Mouse (Mus musculus) small intestine, adult 2 months (tissue): Measurements from ENCODE around the gene Cacnb3. TPM values are rescaled to one million over a fixed set of nuclear protein-coding genes. Genes with fewer than 3 reads are reported as not detected.
A peak's percentile ranks its signal among the peaks of the same experiment; 100 is the strongest.

Source experiments
- H3K27ac ChIP-seq: fragments of 200-500 bp; 2 replicates; pipeline ENCODE4 v1.5.1; 2012; ENCODE audit warnings: low read depth, low read length, control low read depth, inconsistent platforms; ENCODE audit not compliant: insufficient read depth
- H3K27me3 ChIP-seq: fragments of 200-500 bp; 2 replicates; pipeline ENCODE4 v1.6.1; 2012; ENCODE audit warnings: mild to moderate bottlenecking, moderate library complexity, low read length, inconsistent platforms; ENCODE audit not compliant: control insufficient read depth, insufficient read depth
- H3K36me3 ChIP-seq: fragments of 200-500 bp; 2 replicates; pipeline ENCODE4 v1.6.1; 2012; ENCODE audit warnings: mild to moderate bottlenecking, low read length, control low read depth, inconsistent platforms; ENCODE audit not compliant: control insufficient read depth, insufficient read depth
- H3K4me1 ChIP-seq: fragments of 200-500 bp; 2 replicates; pipeline ENCODE4 v1.6.1; 2012; ENCODE audit warnings: low read length, inconsistent platforms, mixed read lengths; ENCODE audit not compliant: control insufficient read depth, insufficient read depth, insufficient read length
- H3K4me3 ChIP-seq: fragments of 200-500 bp; 2 replicates; pipeline ENCODE4 v1.5.1; 2012; ENCODE audit warnings: low read depth, mild to moderate bottlenecking, control low read depth, inconsistent platforms, low read length, moderate library complexity
- CTCF ChIP-seq: fragments of 200-500 bp; IDR thresholded peaks from 2 replicates; pipeline ENCODE4 v1.5.1; 2012; ENCODE audit warnings: low read depth, mild to moderate bottlenecking, control low read depth, inconsistent platforms, low read length, moderate library complexity, mixed read lengths; ENCODE audit not compliant: insufficient replicate concordance, insufficient read length; ENCODE audit errors: extremely low read depth
- POLR2A ChIP-seq: fragments of 200-500 bp; IDR thresholded peaks from 2 replicates; pipeline ENCODE4 v1.6.1; 2012; ENCODE audit warnings: low read depth, mild to moderate bottlenecking, control low read depth, inconsistent platforms, low read length, moderate library complexity
- WGBS: fragments of 180-500 bp; shearing (Covaris S2); methylation state at CpG from one replicate; pipeline ENCODE4 v1.1.7; 2018; 5-methylcytosine and 5-hydroxymethylcytosine counted together
- polyA plus RNA-seq: library from polyadenylated mRNA; depleted of rRNA; stranded (reverse); fragments of >200 nt; gene quantifications from 2 replicates; pipeline ENCODE4 v1.2.3, GENCODE M21; 2012

Gene Cacnb3
- polyA plus RNA-seq, 1 experiment, result 40.2 TPM

DNA sequence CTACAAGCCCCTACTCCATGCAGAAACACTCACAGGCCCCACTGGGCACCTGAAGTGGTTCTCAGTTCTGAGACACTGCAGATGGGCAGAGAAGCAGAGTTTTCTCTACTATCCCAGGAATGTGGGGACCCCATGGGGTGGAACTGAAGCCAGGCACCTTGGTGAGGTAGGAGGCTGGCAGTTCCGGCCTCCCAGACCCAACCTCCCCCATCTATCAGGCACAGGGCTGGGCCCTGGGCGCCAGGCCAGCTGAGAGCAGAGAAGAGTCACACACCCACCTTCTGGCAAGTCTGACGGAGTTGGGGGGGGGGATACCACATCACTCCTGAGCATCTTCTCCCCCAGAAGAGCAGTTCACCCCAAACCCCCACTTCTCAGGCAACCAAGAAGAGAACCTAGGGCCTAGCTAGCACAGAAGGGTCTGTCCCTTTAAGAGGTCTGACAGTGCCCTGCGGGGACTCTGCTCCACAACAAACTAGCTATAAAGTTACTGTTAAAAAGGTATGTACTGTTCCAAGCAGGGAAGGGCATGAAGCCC, 27.6 kb upstream of the Cacnb3 start:
- WGBS, result 24% methylated on average over 4 of the region's 4 CpGs
- TF ChIP-seq CTCF, result no peak
- TF ChIP-seq POLR2A, result no peak
- Histone ChIP-seq H3K4me3 (peak overlapping the region; percentile 65), H3K4me1 (peaks cover 27% of the 10 kb centered on the region), H3K36me3 (peaks cover 45% of the 10 kb centered on the region), H3K27ac (peak overlapping the region; percentile 85), H3K27me3 (no peaks in the 10 kb centered on the region)

GRCm38 (mm10) chr15:98604041-98604575, 26.5 kb upstream of the Cacnb3 start:
- H3K27ac ChIP-seq, result peak overlapping the region; percentile 85
- no peak for TF ChIP-seq CTCF
- TF ChIP-seq POLR2A, result no peak
- H3K27me3 ChIP-seq, result no peaks in the 10 kb centered on the region
- peak overlapping the region; percentile 65 for H3K4me3 ChIP-seq
- peaks cover 38% of the 10 kb centered on the region for H3K36me3 ChIP-seq
- WGBS, result 40% methylated on average over 24 of the region's 24 CpGs
- peaks cover 27% of the 10 kb centered on the region for H3K4me1 ChIP-seq

DNA sequence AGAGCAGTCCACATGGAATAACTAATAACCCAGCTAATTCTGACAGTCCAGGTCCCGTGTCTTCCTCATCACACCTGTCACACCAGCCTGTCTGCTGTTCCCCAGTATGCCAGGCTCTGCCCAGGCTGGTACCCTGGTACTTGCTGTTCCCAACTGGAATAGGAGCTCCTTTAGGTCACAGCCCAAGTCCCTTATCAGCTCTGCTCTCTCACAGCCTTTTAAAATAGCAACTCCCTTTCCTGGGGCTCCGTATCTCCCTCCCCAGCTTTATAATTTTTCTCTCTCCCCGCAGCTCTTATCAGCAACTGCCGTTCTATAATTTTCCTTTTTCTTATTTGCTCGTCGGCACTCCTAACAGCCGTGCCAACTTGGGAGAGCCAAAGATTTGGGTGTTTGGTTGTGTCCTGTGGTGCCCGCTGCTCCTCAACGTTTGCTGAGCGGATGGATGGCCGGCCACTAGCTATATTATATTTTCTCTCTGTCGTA, 24.5 kb upstream of the Cacnb3 start:
- H3K4me1 ChIP-seq, result peaks cover 19% of the 10 kb centered on the region
- H3K4me3 ChIP-seq, result peak overlapping the region; percentile 28
- H3K27ac ChIP-seq, result peak overlapping the region; percentile 94
- no peaks in the 10 kb centered on the region for H3K27me3 ChIP-seq
- peaks cover 21% of the 10 kb centered on the region for H3K36me3 ChIP-seq
- no peak for TF ChIP-seq CTCF
- TF ChIP-seq POLR2A, result no peak
- WGBS, result 32% methylated on average over 12 of the region's 12 CpGs

GRCm38 (mm10) chr15:98606739-98607138, 23.9 kb upstream of the Cacnb3 start:
- peak overlapping the region; percentile 28 for H3K4me3 ChIP-seq
- 31% methylated on average over 9 of the region's 9 CpGs for WGBS
- TF ChIP-seq POLR2A (peak; percentile 18; the same call in 1 of the 2 replicates), CTCF (no peak)

DNA sequence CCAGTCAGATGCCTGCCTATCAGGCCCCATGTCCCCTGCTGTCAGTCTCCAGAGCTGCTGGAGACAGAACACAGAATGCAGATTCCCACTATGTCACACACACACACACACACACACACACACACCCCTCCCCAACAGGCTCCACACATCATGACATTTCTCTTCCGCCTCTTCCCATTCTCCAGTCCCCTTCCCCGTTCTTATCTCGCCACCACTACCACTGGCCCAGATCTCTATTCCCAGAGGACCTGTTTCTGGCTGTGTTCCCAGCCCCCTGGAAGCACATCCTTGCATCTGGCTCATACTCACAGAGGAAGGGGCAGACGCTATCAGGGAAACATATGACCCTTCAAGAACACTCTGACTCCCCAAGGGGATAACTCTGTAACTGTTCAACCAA, 23.1 kb upstream of the Cacnb3 start:
- H3K4me1 ChIP-seq, result peaks cover 18% of the 10 kb centered on the region
- H3K27me3 ChIP-seq, result no peaks in the 10 kb centered on the region
- peaks cover 17% of the 10 kb centered on the region for H3K36me3 ChIP-seq
- TF ChIP-seq CTCF, result no peak
- no peak for TF ChIP-seq POLR2A
- WGBS, result 13% methylated on average over 4 of the region's 4 CpGs
- H3K27ac ChIP-seq, result peak overlapping the region; percentile 94
- peak overlapping the region; percentile 87 for H3K4me3 ChIP-seq

More at GRCm38 (mm10) chr15:98606739-98607138, 23.9 kb upstream of the Cacnb3 start:
- H3K27me3 ChIP-seq, result no peaks in the 10 kb centered on the region
- H3K27ac ChIP-seq, result peak overlapping the region; percentile 94
- peaks cover 17% of the 10 kb centered on the region for H3K36me3 ChIP-seq
- peaks cover 18% of the 10 kb centered on the region for H3K4me1 ChIP-seq

GRCm38 (mm10) chr15:98608058-98608783, 22.4 kb upstream of the Cacnb3 start:
- Histone ChIP-seq H3K4me1 (peaks cover 18% of the 10 kb centered on the region), H3K27ac (peak overlapping the region; percentile 94), H3K4me3 (peak overlapping the region; percentile 87), H3K36me3 (peaks cover 15% of the 10 kb centered on the region), H3K27me3 (no peaks in the 10 kb centered on the region)
- TF ChIP-seq POLR2A, result no peak
- TF ChIP-seq CTCF, result no peak
- WGBS, result 5% methylated on average over 10 of the region's 10 CpGs

DNA sequence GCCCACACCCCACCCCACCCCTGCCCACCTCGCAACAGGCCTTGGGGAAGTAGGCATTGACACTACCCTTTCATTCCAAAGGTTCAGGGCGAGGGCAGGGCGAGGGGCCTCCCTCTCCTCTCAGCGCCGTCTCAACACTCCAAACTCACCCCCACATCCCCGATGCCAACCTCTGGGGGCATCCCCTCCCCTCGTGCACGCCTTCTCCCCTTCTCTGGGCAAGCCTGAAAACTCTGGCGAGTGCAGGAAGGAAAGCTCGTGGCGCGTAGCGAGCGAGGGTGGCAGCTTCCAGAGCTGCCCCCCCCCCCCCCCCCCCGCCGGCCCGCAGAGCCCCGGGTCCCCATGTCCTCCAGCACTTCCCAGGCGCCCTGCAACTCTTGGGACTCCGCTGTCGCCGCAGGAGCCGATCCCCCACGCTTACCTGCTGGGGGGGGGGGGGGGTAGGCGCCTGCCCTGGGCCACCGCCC, 21.8 kb upstream of the Cacnb3 start:
- peaks cover 9% of the 10 kb centered on the region for H3K36me3 ChIP-seq
- TF ChIP-seq POLR2A, result no peak
- no peak for TF ChIP-seq CTCF
- peak overlapping the region; percentile 87 for H3K4me3 ChIP-seq
- 3% methylated on average over 12 of the region's 26 CpGs for WGBS
- peaks cover 13% of the 10 kb centered on the region for H3K4me1 ChIP-seq
- no peaks in the 10 kb centered on the region for H3K27me3 ChIP-seq
- H3K27ac ChIP-seq, result peak overlapping the region; percentile 94
